Mouse (Mus musculus) liver, embryonic 14.5 days (tissue): ENCODE measurements around the gene Elmo2.

Experiments
- CTCF ChIP-seq: IDR thresholded peaks from 2 replicates; pipeline ENCODE4 v1.5.1; 2016; ENCODE audit warnings: antibody characterized with exemption, low read depth, control low read depth
- EP300 ChIP-seq: IDR thresholded peaks from 2 replicates; pipeline ENCODE4 v1.6.1; 2016; ENCODE audit warnings: antibody characterized with exemption, low read depth

GRCm38 (mm10) chr2:165275124-165275640 is 51.1 kb downstream of the Elmo2 start:
- TF ChIP-seq CTCF (no peak), EP300 (no peak)
